Mouse (Mus musculus): Measurements from ENCODE around the gene Rad23a. TPM values are rescaled to one million over a fixed set of nuclear protein-coding genes. Genes with fewer than 3 reads are reported as not detected.
A peak's percentile ranks its signal among the peaks of the same experiment; 100 is the strongest.

The Rad23a gene
- polyA plus RNA-seq, 1 experiment from 2014 or later, result 93.1 TPM

GRCm38 (mm10) chr8:84799136-84799931 is 41.1 kb downstream of the Rad23a start:
- DNase-seq (ENCODE audit: low spot score), result peak; percentile 68
- H3K4me1 ChIP-seq (ENCODE audit: control insufficient read depth, insufficient read depth, low read length), result peaks cover 15% of the 10 kb centered on the region; the same call in 1 of the 2 replicates
- peak overlapping the region; percentile 91 for H3K9ac ChIP-seq (ENCODE audit: low read length)
- no peak for ATAC-seq (ENCODE audit: insufficient number of reproducible peaks, low FRiP score, low TSS enrichment, low read depth)
- no peaks in the 10 kb centered on the region for H3K9me3 ChIP-seq (ENCODE audit: control insufficient read depth, low read length)
- peak overlapping the region; percentile 63 for H3K4me3 ChIP-seq (ENCODE audit: low read depth, low read length)
- H3K4me2 ChIP-seq (ENCODE audit: low read depth, severe bottlenecking), result peak overlapping the region; percentile 93
- H3K27me3 ChIP-seq (ENCODE audit: control insufficient read depth, insufficient read depth, low read length), result peaks cover 79% of the 10 kb centered on the region
- no peaks in the 10 kb centered on the region for H3K36me3 ChIP-seq (ENCODE audit: control insufficient read depth, insufficient read depth, low read length)
- peak overlapping the region; percentile 42; the same call in 1 of the 2 replicates for H3K27ac ChIP-seq (replicated peaks; ENCODE audit: low read depth, low read length)
- under 1% methylated on average over 83 of the region's 108 CpGs for WGBS

DNA sequence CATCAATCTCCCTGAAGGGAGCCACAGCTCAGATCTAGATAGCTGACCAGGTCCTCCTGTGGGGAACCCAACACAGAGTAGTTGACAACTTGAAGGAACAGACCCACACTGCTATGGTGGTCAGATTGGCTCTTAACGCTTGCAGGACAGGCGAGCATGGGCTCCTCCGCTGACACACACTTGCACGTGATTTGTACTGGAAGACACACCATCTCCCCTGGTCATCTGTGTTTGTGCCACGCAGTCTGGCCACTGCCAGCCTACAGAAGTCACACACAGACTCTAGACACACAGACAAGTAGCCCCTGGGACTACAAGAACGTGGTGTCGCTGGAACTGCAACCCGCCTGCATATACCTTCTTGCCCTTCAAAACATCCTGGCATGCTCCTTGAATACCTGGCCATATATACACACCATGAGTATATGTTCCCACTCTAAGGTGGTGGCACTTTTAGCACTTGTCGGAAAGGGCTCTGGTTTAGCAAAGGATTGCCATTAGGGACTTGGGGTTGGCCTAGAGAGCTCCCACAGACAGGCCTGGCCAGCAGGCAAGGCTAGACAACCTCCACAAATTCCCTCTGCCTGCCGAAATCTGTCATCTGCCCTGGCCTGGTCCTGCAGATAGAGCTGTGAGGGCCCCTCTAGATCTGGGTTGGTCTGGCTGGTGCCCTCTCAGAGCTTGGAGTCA is 41.9 kb downstream of the Rad23a start:
- peak; percentile 43 for DNase-seq (ENCODE audit: low spot score)
- Histone ChIP-seq H3K27me3 (ENCODE audit: control insufficient read depth, insufficient read depth, low read length) (peaks cover 83% of the 10 kb centered on the region), H3K9ac (ENCODE audit: low read length) (peak overlapping the region; percentile 91), H3K4me3 (ENCODE audit: low read depth, low read length) (peak overlapping the region; percentile 63), H3K36me3 (ENCODE audit: control insufficient read depth, insufficient read depth, low read length) (no peaks in the 10 kb centered on the region), H3K4me2 (ENCODE audit: low read depth, severe bottlenecking) (peak overlapping the region; percentile 93), H3K27ac (replicated peaks; ENCODE audit: low read depth, low read length) (no peak overlapping the region), H3K9me3 (ENCODE audit: control insufficient read depth, low read length) (no peaks in the 10 kb centered on the region), H3K4me1 (ENCODE audit: control insufficient read depth, insufficient read depth, low read length) (peaks cover 19% of the 10 kb centered on the region)
- no peak for ATAC-seq (ENCODE audit: insufficient number of reproducible peaks, low FRiP score, low TSS enrichment, low read depth)
- WGBS, result 34% methylated on average over 10 of the region's 10 CpGs

GRCm38 (mm10) chr8:84797971-84798370 is 42.5 kb downstream of the Rad23a start:
- DNase-seq (ENCODE audit: low spot score) (no peak), ATAC-seq (ENCODE audit: insufficient number of reproducible peaks, low FRiP score, low TSS enrichment, low read depth) (no peak)
- Histone ChIP-seq H3K4me3 (ENCODE audit: low read depth, low read length) (no peak overlapping the region; the same call in 1 of the 2 replicates), H3K4me1 (ENCODE audit: control insufficient read depth, insufficient read depth, low read length) (peaks cover 19% of the 10 kb centered on the region), H3K4me2 (ENCODE audit: low read depth, severe bottlenecking) (no peak overlapping the region), H3K9ac (ENCODE audit: low read length) (no peak overlapping the region), H3K27me3 (ENCODE audit: control insufficient read depth, insufficient read depth, low read length) (peaks cover 83% of the 10 kb centered on the region), H3K27ac (replicated peaks; ENCODE audit: low read depth, low read length) (no peak overlapping the region), H3K9me3 (ENCODE audit: control insufficient read depth, low read length) (no peaks in the 10 kb centered on the region), H3K36me3 (ENCODE audit: control insufficient read depth, insufficient read depth, low read length) (no peaks in the 10 kb centered on the region)
- WGBS, result 67% methylated on average over 6 of the region's 6 CpGs

GRCm38 (mm10) chr8:84797256-84797797 is 43.1 kb downstream of the Rad23a start:
- H3K4me2 ChIP-seq (ENCODE audit: low read depth, severe bottlenecking), result no peak overlapping the region
- WGBS, result 69% methylated on average over 15 of the region's 15 CpGs
- H3K9ac ChIP-seq (ENCODE audit: low read length), result no peak overlapping the region
- H3K36me3 ChIP-seq (ENCODE audit: control insufficient read depth, insufficient read depth, low read length), result no peaks in the 10 kb centered on the region
- H3K27me3 ChIP-seq (ENCODE audit: control insufficient read depth, insufficient read depth, low read length), result peaks cover 86% of the 10 kb centered on the region
- no peak overlapping the region for H3K27ac ChIP-seq (replicated peaks; ENCODE audit: low read depth, low read length)
- no peak for ATAC-seq (ENCODE audit: insufficient number of reproducible peaks, low FRiP score, low TSS enrichment, low read depth)
- no peaks in the 10 kb centered on the region for H3K9me3 ChIP-seq (ENCODE audit: control insufficient read depth, low read length)
- H3K4me3 ChIP-seq (ENCODE audit: low read depth, low read length), result no peak overlapping the region
- peaks cover 19% of the 10 kb centered on the region for H3K4me1 ChIP-seq (ENCODE audit: control insufficient read depth, insufficient read depth, low read length)
- DNase-seq (ENCODE audit: low spot score), result no peak

DNA sequence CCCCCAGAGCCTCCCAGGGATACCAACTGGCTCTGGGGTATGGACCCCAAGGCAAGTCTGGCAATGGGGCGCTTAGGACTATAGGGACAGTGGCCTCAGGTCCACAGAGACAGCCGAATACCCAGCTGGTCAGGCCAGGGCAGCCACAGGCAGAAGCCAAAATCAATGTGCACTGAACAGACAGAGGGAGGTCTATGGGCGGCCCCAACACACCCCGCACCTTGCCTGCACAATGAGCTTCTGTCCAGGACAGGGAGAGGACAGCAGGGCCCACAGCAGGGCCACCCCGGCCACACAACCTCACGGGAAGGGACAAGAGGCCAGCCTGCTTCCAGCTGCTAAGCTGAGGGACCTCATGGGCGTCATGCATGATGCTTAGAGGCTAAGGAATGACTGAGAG is 46.0 kb downstream of the Rad23a start:
- Histone ChIP-seq H3K4me2 (ENCODE audit: low read depth, severe bottlenecking) (no peak overlapping the region), H3K9me3 (ENCODE audit: control insufficient read depth, low read length) (no peaks in the 10 kb centered on the region), H3K27me3 (ENCODE audit: control insufficient read depth, insufficient read depth, low read length) (peaks cover 81% of the 10 kb centered on the region), H3K4me1 (ENCODE audit: control insufficient read depth, insufficient read depth, low read length) (peaks cover 11% of the 10 kb centered on the region), H3K4me3 (ENCODE audit: low read depth, low read length) (no peak overlapping the region), H3K36me3 (ENCODE audit: control insufficient read depth, insufficient read depth, low read length) (no peaks in the 10 kb centered on the region), H3K27ac (replicated peaks; ENCODE audit: low read depth, low read length) (no peak overlapping the region), H3K9ac (ENCODE audit: low read length) (no peak overlapping the region)
- WGBS, result 54% methylated on average over 7 of the region's 7 CpGs
- no peak for ATAC-seq (ENCODE audit: insufficient number of reproducible peaks, low FRiP score, low TSS enrichment, low read depth)
- no peak for DNase-seq (ENCODE audit: low spot score)

- no peak for ATAC-seq (ENCODE audit: insufficient number of reproducible peaks, low FRiP score, low TSS enrichment, low read depth)
- Histone ChIP-seq H3K4me1 (ENCODE audit: control insufficient read depth, insufficient read depth, low read length) (peaks cover 14% of the 10 kb centered on the region), H3K36me3 (ENCODE audit: control insufficient read depth, insufficient read depth, low read length) (no peaks in the 10 kb centered on the region), H3K27me3 (ENCODE audit: control insufficient read depth, insufficient read depth, low read length) (peaks cover 84% of the 10 kb centered on the region), H3K27ac (replicated peaks; ENCODE audit: low read depth, low read length) (no peak overlapping the region), H3K4me2 (ENCODE audit: low read depth, severe bottlenecking) (no peak overlapping the region), H3K9ac (ENCODE audit: low read length) (no peak overlapping the region; the same call in 1 of the 2 replicates), H3K9me3 (ENCODE audit: control insufficient read depth, low read length) (no peaks in the 10 kb centered on the region), H3K4me3 (ENCODE audit: low read depth, low read length) (no peak overlapping the region)
- 61% methylated on average over 12 of the region's 13 CpGs for WGBS
- DNase-seq (ENCODE audit: low spot score), result no peak
Measured at GRCm38 (mm10) chr8:84793791-84794485, 46.5 kb downstream of the Rad23a start.

DNA sequence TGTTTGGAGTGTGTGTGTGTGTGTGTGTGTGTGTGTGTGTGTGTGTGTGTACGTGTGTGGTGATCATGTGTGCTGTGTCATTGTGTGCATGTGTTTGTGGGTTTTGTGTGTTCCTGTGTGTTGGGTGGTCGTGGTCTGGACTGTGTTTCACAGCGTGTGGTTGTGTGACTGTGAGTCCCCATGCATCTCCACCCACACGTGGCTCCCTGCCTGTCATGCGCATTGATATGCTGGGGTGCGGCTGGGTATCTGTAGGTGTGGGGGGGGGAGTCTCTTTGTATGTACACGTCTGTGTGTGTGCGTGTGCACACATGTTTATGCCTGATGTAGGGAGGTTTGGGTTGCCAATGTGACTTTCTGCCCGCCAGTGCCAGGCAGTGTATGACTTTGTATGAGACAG is 47.3 kb downstream of the Rad23a start:
- no peak for ATAC-seq (ENCODE audit: insufficient number of reproducible peaks, low FRiP score, low TSS enrichment, low read depth)
- Histone ChIP-seq H3K27me3 (ENCODE audit: control insufficient read depth, insufficient read depth, low read length) (peaks cover 84% of the 10 kb centered on the region), H3K4me2 (ENCODE audit: low read depth, severe bottlenecking) (no peak overlapping the region), H3K27ac (replicated peaks; ENCODE audit: low read depth, low read length) (no peak overlapping the region), H3K4me1 (ENCODE audit: control insufficient read depth, insufficient read depth, low read length) (peaks cover 12% of the 10 kb centered on the region), H3K9me3 (ENCODE audit: control insufficient read depth, low read length) (no peaks in the 10 kb centered on the region), H3K4me3 (ENCODE audit: low read depth, low read length) (no peak overlapping the region), H3K36me3 (ENCODE audit: control insufficient read depth, insufficient read depth, low read length) (no peaks in the 10 kb centered on the region), H3K9ac (ENCODE audit: low read length) (no peak overlapping the region)
- no peak for DNase-seq (ENCODE audit: low spot score)
- WGBS, result 88% methylated on average over 9 of the region's 9 CpGs

- Histone ChIP-seq H3K4me3 (ENCODE audit: low read depth, low read length) (no peak overlapping the region), H3K9ac (ENCODE audit: low read length) (no peak overlapping the region), H3K36me3 (ENCODE audit: control insufficient read depth, insufficient read depth, low read length) (no peaks in the 10 kb centered on the region), H3K27ac (replicated peaks; ENCODE audit: low read depth, low read length) (no peak overlapping the region), H3K9me3 (ENCODE audit: control insufficient read depth, low read length) (no peaks in the 10 kb centered on the region), H3K27me3 (ENCODE audit: control insufficient read depth, insufficient read depth, low read length) (peaks cover 84% of the 10 kb centered on the region), H3K4me2 (ENCODE audit: low read depth, severe bottlenecking) (no peak overlapping the region), H3K4me1 (ENCODE audit: control insufficient read depth, insufficient read depth, low read length) (peaks cover 12% of the 10 kb centered on the region)
- 74% methylated on average over 12 of the region's 12 CpGs for WGBS
- DNase-seq (ENCODE audit: low spot score), result no peak
- no peak for ATAC-seq (ENCODE audit: insufficient number of reproducible peaks, low FRiP score, low TSS enrichment, low read depth)
Measured at GRCm38 (mm10) chr8:84792429-84792947, 48.0 kb downstream of the Rad23a start.

Data from limb, embryonic 11.5 days (tissue).